Mouse (Mus musculus) heart, postnatal 0 days (tissue): ENCODE results near the gene Hspbap1. TPM values are rescaled to one million over a fixed set of nuclear protein-coding genes. Genes with fewer than 3 reads are reported as not detected.

ENCODE experiments used
- ATAC-seq: fragments of 200-750 bp; cut with Nextera tagmentation; 2 replicates; pipeline ENCODE4 v1.8.0; 2017; ENCODE audit warnings: low read depth, moderate number of reproducible peaks, moderate library complexity; ENCODE audit not compliant: insufficient read depth
- DNase-seq: peaks from one replicate; pipeline ENCODE4 v3.0.0-alpha.2; 2016; ENCODE audit warnings: low spot score
- H3K27ac ChIP-seq: fragments of 300-500 bp; sonication (generic); 2 replicates; pipeline ENCODE4 v1.5.1; 2014; ENCODE audit warnings: low read depth, mild to moderate bottlenecking
- H3K27me3 ChIP-seq: fragments of 300-500 bp; sonication (generic); 2 replicates; pipeline ENCODE4 v1.6.1; 2014; ENCODE audit warnings: low read length, mixed read lengths; ENCODE audit not compliant: control insufficient read depth, insufficient read depth
- H3K36me3 ChIP-seq: fragments of 300-500 bp; sonication (generic); replicated peaks from 2 replicates; pipeline ENCODE4 v1.6.1; 2014; ENCODE audit warnings: low read length, mixed read lengths; ENCODE audit not compliant: control insufficient read depth, insufficient read depth
- H3K4me1 ChIP-seq: fragments of 300-500 bp; sonication (generic); 2 replicates; pipeline ENCODE4 v1.6.1; 2014; ENCODE audit warnings: antibody characterized with exemption; ENCODE audit not compliant: control insufficient read depth, insufficient read depth
- H3K4me2 ChIP-seq: fragments of 300-500 bp; sonication (generic); 2 replicates; pipeline ENCODE4 v1.6.1; 2014; ENCODE audit warnings: low read depth, mild to moderate bottlenecking, low read length, moderate library complexity
- H3K4me3 ChIP-seq: fragments of 300-500 bp; sonication (generic); 2 replicates; pipeline ENCODE4 v1.5.1; 2014; ENCODE audit warnings: low read depth, low read length
- H3K9ac ChIP-seq: fragments of 300-500 bp; sonication (generic); replicated peaks from 2 replicates; pipeline ENCODE4 v1.6.1; 2014; ENCODE audit warnings: low read depth, low read length, mixed read lengths
- H3K9me3 ChIP-seq: fragments of 300-500 bp; sonication (generic); replicated peaks from 2 replicates; pipeline ENCODE4 v1.6.1; 2016; ENCODE audit warnings: low read length; ENCODE audit not compliant: control insufficient read depth
- CTCF ChIP-seq: IDR thresholded peaks from 2 replicates; pipeline ENCODE4 v1.5.1; 2016; ENCODE audit warnings: antibody characterized with exemption, control low read depth, low read depth
- EP300 ChIP-seq: IDR thresholded peaks from 2 replicates; pipeline ENCODE4 v1.6.1; 2016; ENCODE audit warnings: antibody characterized with exemption, low read depth
- WGBS: fragments of 180-500 bp; shearing (Covaris S2); extraction: QIAGEN DNeasy Blood & Tissue Kit; methylation state at CpG from one replicate; pipeline ENCODE4 v1.1.7; 2014; 5-methylcytosine and 5-hydroxymethylcytosine counted together
- polyA plus RNA-seq: library from polyadenylated mRNA; unstranded; fragments of >200 nt; fragmentation: Nextera tagmentation; extraction: Ambion mirVana; gene quantifications from 2 replicates; pipeline ENCODE4 v1.2.1, GENCODE M21; 2015
- total RNA-seq: library from RNA; depleted of rRNA; stranded (reverse); fragments of >200 nt; gene quantifications from 2 replicates; pipeline ENCODE4 v1.2.3, GENCODE M21; 2014; ENCODE audit warnings: low replicate concordance

Hspbap1 gene
- total and polyA plus RNA-seq, 2 experiments from 2014 or later = 5.0 to 5.5 TPM

- no peaks in the 10 kb centered on the region for H3K4me1 ChIP-seq
- no peak overlapping the region for H3K4me3 ChIP-seq
- 0 out of 2 replicates have a peak, but pooled peaks cover 7% of the 10 kb centered on the region for H3K36me3 ChIP-seq
- no peaks in the 10 kb centered on the region for H3K9me3 ChIP-seq
- TF ChIP-seq EP300 (no peak), CTCF (no peak)
- DNase-seq (no peak), ATAC-seq (no peak)
- no peak overlapping the region for H3K4me2 ChIP-seq
- H3K9ac ChIP-seq = no peak overlapping the region
- no peaks in the 10 kb centered on the region for H3K27me3 ChIP-seq
- no peak overlapping the region for H3K27ac ChIP-seq
These were observed 77.0 kb downstream of the Hspbap1 start for GRCm38 (mm10) chr16:35847138-35847537.

DNA sequence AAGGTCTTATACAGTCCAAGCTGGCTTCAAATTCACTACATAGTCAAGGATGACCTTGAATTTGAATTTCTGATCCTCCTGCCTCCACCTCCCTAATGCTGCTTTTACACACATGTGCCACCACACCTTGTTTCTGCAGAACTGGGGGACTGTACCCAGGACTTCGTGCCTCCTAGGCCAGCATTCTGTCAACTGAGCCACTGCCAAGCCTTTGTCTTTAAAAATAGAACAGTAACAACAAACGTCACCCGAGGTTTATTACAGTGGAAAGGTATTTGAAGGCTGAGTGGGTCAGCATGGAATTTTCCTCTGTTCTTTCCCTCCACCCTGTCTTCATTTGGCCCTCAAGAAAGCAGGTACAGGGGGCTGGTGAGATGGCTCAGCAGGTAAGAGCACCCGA, 85.7 kb downstream of the Hspbap1 start:
- DNase-seq (peak; percentile 66), ATAC-seq (peak; percentile 81)
- H3K36me3 ChIP-seq = peaks cover 5% of the 10 kb centered on the region; the same call in 1 of the 2 replicates
- no peaks in the 10 kb centered on the region for H3K9me3 ChIP-seq
- H3K4me1 ChIP-seq = no peaks in the 10 kb centered on the region
- no peak overlapping the region for H3K4me3 ChIP-seq
- H3K27ac ChIP-seq = no peak overlapping the region
- no peak overlapping the region for H3K4me2 ChIP-seq
- 33% methylated on average over 4 of the region's 4 CpGs for WGBS
- H3K9ac ChIP-seq = no peak overlapping the region
- no peaks in the 10 kb centered on the region for H3K27me3 ChIP-seq
- TF ChIP-seq EP300 = no peak

DNA sequence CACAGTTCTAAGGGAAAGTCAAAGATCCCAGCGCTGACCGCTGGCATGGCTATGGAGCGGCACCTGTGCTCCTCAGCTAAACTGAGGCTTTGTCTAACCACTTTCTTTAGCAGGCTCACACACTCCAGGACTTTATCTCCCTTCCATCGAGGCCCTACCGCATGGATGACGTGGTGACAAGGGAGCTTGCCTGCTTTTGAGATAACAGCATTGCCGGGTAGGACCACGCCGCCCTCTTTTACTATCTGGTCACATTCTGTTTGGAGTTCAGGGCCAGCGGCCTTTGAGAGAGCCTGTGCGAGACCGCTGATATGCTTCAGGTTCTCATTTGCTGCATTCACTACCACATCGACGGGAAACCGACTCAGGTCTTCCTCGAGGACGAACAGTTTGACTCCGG, 86.6 kb downstream of the Hspbap1 start:
- Histone ChIP-seq H3K4me3 (no peak overlapping the region), H3K27ac (no peak overlapping the region), H3K9me3 (no peaks in the 10 kb centered on the region), H3K36me3 (peaks cover 8% of the 10 kb centered on the region; the same call in 1 of the 2 replicates), H3K27me3 (no peaks in the 10 kb centered on the region), H3K4me2 (no peak overlapping the region), H3K4me1 (no peaks in the 10 kb centered on the region), H3K9ac (no peak overlapping the region)
- 55% methylated on average over 18 of the region's 18 CpGs for WGBS
- TF ChIP-seq EP300 (no peak), CTCF (no peak)
- DNase-seq (no peak), ATAC-seq (no peak)

GRCm38 (mm10) chr16:35860236-35860635, 90.1 kb downstream of the Hspbap1 start:
- no peak overlapping the region for H3K4me2 ChIP-seq
- no peak overlapping the region for H3K4me3 ChIP-seq
- H3K27me3 ChIP-seq = no peaks in the 10 kb centered on the region
- no peak overlapping the region for H3K9ac ChIP-seq
- TF ChIP-seq EP300 = no peak
- TF ChIP-seq CTCF = no peak
- DNase-seq (no peak), ATAC-seq (no peak)
- no peaks in the 10 kb centered on the region for H3K4me1 ChIP-seq
- H3K36me3 ChIP-seq = peaks cover 20% of the 10 kb centered on the region
- H3K9me3 ChIP-seq = no peaks in the 10 kb centered on the region
- WGBS = 55% methylated on average over 16 of the region's 16 CpGs
- no peak overlapping the region for H3K27ac ChIP-seq

DNA sequence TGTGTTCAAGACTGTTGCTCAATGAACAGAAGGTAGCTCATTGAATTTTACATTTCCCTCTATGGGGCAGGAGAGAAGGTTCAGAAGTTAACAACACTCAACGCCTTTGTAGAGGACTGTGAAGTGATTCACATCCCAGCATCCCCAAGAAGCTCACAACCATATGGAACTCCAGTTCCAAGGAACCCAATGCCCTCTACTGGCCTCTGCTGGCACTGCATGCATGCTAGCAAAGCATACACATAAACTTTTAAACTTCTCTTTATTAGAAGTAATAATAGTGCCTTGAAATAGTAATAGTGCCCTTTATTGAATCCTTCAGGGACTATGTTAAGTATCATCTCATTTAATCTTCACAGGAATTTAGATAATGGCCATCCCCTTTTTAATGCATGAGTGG, 91.9 kb downstream of the Hspbap1 start:
- DNase-seq (no peak), ATAC-seq (no peak)
- 100% methylated on average over 1 of the region's 1 CpGs for WGBS

GRCm38 (mm10) chr16:35867726-35868125, 97.6 kb downstream of the Hspbap1 start:
- Histone ChIP-seq H3K4me2 (no peak overlapping the region), H3K27ac (no peak overlapping the region), H3K9ac (no peak overlapping the region), H3K27me3 (0 out of 2 replicates have a peak, but pooled peaks cover 6% of the 10 kb centered on the region), H3K9me3 (no peaks in the 10 kb centered on the region), H3K4me1 (peaks cover 9% of the 10 kb centered on the region), H3K4me3 (no peak overlapping the region), H3K36me3 (peaks cover 11% of the 10 kb centered on the region; the same call in 1 of the 2 replicates)
- DNase-seq (no peak), ATAC-seq (no peak)
- 65% methylated on average over 11 of the region's 11 CpGs for WGBS
- TF ChIP-seq EP300 (no peak), CTCF (no peak)

More for the DNA sequence above, 91.9 kb downstream of the Hspbap1 start:
- peaks cover 20% of the 10 kb centered on the region for H3K36me3 ChIP-seq
- no peaks in the 10 kb centered on the region for H3K4me1 ChIP-seq
- no peak for TF ChIP-seq EP300
- peak; percentile 37; the same call in 1 of the 2 replicates for TF ChIP-seq CTCF
- H3K4me2 ChIP-seq = no peak overlapping the region
- no peaks in the 10 kb centered on the region for H3K27me3 ChIP-seq
- no peak overlapping the region for H3K4me3 ChIP-seq
- no peak overlapping the region for H3K9ac ChIP-seq
- no peaks in the 10 kb centered on the region for H3K9me3 ChIP-seq
- no peak overlapping the region for H3K27ac ChIP-seq
